Mouse (Mus musculus): ENCODE data around the gene Cacng4. TPM values are rescaled to one million over a fixed set of nuclear protein-coding genes. Genes with fewer than 3 reads are reported as not detected.

Cacng4 gene
- polyA plus RNA-seq, 1 experiment from 2014 or later, result 2.5 TPM

- 82% methylated on average over 5 of the region's 5 CpGs for WGBS
- H3K9ac ChIP-seq (replicated peaks; ENCODE audit: low read length), result no peak overlapping the region
- no peaks in the 10 kb centered on the region for H3K36me3 ChIP-seq (ENCODE audit: insufficient read depth, low read length)
- no peak overlapping the region for H3K4me2 ChIP-seq (replicated peaks; ENCODE audit: low read depth, low read length)
- no peak overlapping the region for H3K4me3 ChIP-seq (ENCODE audit: low read length)
- H3K27me3 ChIP-seq (ENCODE audit: insufficient read depth, low read length), result no peaks in the 10 kb centered on the region
- no peaks in the 10 kb centered on the region for H3K4me1 ChIP-seq (ENCODE audit: insufficient read depth, low read length)
- no peak overlapping the region for H3K27ac ChIP-seq (ENCODE audit: low read length)
- no peak for ATAC-seq (ENCODE audit: low FRiP score, low TSS enrichment)
- no peaks in the 10 kb centered on the region for H3K9me3 ChIP-seq (ENCODE audit: low read length)
Observed at GRCm38 (mm10) chr11:107749114-107749513, 45.2 kb downstream of the Cacng4 start.

DNA sequence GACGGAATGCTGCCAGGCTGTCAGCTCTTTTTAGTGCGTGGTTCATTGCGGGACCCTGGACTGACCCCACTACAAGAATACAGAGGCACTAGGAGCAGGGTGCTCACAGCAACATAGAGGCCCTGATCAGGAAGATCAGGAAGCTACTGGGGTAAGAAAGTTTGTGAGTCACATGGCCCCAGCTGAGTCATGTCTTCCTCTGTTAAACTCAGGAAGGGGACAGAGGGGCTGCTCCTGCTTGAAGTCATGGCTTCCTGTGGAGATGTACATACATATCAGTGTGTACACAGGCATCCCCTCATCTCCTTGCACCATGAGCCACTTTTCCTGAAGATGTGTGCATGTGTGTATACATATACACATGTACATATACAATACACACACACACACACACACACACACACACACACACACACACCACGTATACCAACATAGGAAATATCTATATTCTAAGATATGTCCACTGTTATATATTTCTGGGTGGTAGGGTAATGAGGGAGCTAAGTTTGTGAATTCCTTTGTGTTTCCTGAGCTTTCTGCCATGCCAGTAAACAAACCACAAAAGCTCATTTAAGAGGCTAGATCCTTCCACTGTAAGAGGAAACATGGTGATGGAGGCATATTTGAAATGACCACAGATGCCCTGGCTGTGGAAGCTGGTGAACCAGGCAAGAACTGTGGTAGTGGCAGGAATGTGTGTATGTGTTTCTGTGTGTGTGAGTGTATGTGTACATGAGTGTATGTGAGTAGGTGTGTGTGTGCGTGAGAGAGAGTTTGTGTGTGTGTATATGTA, 45.9 kb downstream of the Cacng4 start:
- Histone ChIP-seq H3K4me3 (ENCODE audit: low read length) (no peak overlapping the region), H3K9ac (replicated peaks; ENCODE audit: low read length) (no peak overlapping the region), H3K9me3 (ENCODE audit: low read length) (no peaks in the 10 kb centered on the region), H3K4me1 (ENCODE audit: insufficient read depth, low read length) (no peaks in the 10 kb centered on the region), H3K4me2 (replicated peaks; ENCODE audit: low read depth, low read length) (no peak overlapping the region), H3K27me3 (ENCODE audit: insufficient read depth, low read length) (no peaks in the 10 kb centered on the region), H3K27ac (ENCODE audit: low read length) (no peak overlapping the region), H3K36me3 (ENCODE audit: insufficient read depth, low read length) (no peaks in the 10 kb centered on the region)
- 66% methylated on average over 5 of the region's 5 CpGs for WGBS
- no peak for ATAC-seq (ENCODE audit: low FRiP score, low TSS enrichment)

DNA sequence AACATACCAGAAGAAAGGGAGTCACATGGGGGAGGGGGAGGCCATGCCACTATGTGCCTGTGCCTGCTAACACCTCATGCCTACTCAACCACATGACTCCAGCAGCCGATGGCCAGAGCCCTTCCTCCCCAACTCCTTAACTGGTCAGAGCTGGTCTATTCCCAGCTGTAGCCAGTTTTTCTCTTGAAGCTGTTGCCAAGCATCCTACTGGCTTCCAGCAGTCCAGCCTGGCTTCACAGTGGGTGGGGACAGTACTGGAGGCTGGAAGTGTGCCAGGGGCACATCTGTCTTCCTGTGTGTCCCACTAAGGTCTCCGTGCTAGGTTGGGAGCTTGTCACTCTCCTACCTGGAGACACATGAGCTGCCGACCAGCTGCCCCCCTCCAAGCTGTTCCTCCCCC, 51.3 kb downstream of the Cacng4 start:
- Histone ChIP-seq H3K27ac (ENCODE audit: low read length) (no peak overlapping the region), H3K4me3 (ENCODE audit: low read length) (no peak overlapping the region), H3K9ac (replicated peaks; ENCODE audit: low read length) (no peak overlapping the region), H3K27me3 (ENCODE audit: insufficient read depth, low read length) (no peaks in the 10 kb centered on the region), H3K36me3 (ENCODE audit: insufficient read depth, low read length) (no peaks in the 10 kb centered on the region), H3K9me3 (ENCODE audit: low read length) (no peaks in the 10 kb centered on the region), H3K4me1 (ENCODE audit: insufficient read depth, low read length) (peaks cover 6% of the 10 kb centered on the region), H3K4me2 (replicated peaks; ENCODE audit: low read depth, low read length) (no peak overlapping the region)
- ATAC-seq (ENCODE audit: low FRiP score, low TSS enrichment), result peak; percentile 46; the same call in 1 of the 2 replicates
- 34% methylated on average over 3 of the region's 3 CpGs for WGBS

- Histone ChIP-seq H3K4me2 (replicated peaks; ENCODE audit: low read depth, low read length) (no peak overlapping the region), H3K9ac (replicated peaks; ENCODE audit: low read length) (no peak overlapping the region), H3K4me3 (ENCODE audit: low read length) (no peak overlapping the region), H3K27ac (ENCODE audit: low read length) (no peak overlapping the region), H3K36me3 (ENCODE audit: insufficient read depth, low read length) (no peaks in the 10 kb centered on the region), H3K9me3 (ENCODE audit: low read length) (no peaks in the 10 kb centered on the region), H3K27me3 (ENCODE audit: insufficient read depth, low read length) (no peaks in the 10 kb centered on the region), H3K4me1 (ENCODE audit: insufficient read depth, low read length) (peaks cover 6% of the 10 kb centered on the region)
- 64% methylated on average over 20 of the region's 20 CpGs for WGBS
- peak; percentile 44 for ATAC-seq (ENCODE audit: low FRiP score, low TSS enrichment)
Observed at GRCm38 (mm10) chr11:107738418-107739099, 55.8 kb downstream of the Cacng4 start.

DNA sequence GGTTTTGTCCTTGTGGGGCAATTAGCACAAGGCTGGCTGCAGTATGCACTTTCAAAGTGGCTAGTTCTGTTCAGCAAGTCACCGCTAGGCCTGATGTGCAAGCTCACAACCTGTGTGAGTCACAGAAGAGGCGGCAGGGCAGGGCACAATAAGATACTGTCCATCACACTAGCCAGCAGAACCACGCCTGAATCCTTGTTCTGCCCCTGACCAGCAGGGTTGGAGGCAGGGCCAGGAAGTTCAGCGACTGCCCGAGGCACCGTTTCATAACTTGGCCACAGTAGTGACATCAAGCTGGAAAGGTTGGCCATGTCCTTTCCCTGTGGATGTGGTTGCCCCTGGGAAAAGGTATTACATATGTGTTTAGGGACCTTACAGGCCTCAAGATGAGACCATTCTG, 56.5 kb downstream of the Cacng4 start:
- Histone ChIP-seq H3K9me3 (ENCODE audit: low read length) (no peaks in the 10 kb centered on the region), H3K4me3 (ENCODE audit: low read length) (no peak overlapping the region), H3K9ac (replicated peaks; ENCODE audit: low read length) (no peak overlapping the region), H3K4me1 (ENCODE audit: insufficient read depth, low read length) (peaks cover 6% of the 10 kb centered on the region), H3K27me3 (ENCODE audit: insufficient read depth, low read length) (no peaks in the 10 kb centered on the region), H3K36me3 (ENCODE audit: insufficient read depth, low read length) (no peaks in the 10 kb centered on the region), H3K4me2 (replicated peaks; ENCODE audit: low read depth, low read length) (no peak overlapping the region), H3K27ac (ENCODE audit: low read length) (no peak overlapping the region)
- 78% methylated on average over 6 of the region's 6 CpGs for WGBS
- no peak for ATAC-seq (ENCODE audit: low FRiP score, low TSS enrichment)

GRCm38 (mm10) chr11:107734133-107734532, 60.2 kb downstream of the Cacng4 start:
- Histone ChIP-seq H3K9me3 (ENCODE audit: low read length) (no peaks in the 10 kb centered on the region), H3K27ac (ENCODE audit: low read length) (no peak overlapping the region), H3K9ac (replicated peaks; ENCODE audit: low read length) (no peak overlapping the region), H3K4me2 (replicated peaks; ENCODE audit: low read depth, low read length) (no peak overlapping the region), H3K4me3 (ENCODE audit: low read length) (no peak overlapping the region), H3K27me3 (ENCODE audit: insufficient read depth, low read length) (no peaks in the 10 kb centered on the region), H3K4me1 (ENCODE audit: insufficient read depth, low read length) (peaks cover 6% of the 10 kb centered on the region), H3K36me3 (ENCODE audit: insufficient read depth, low read length) (no peaks in the 10 kb centered on the region)
- no peak for ATAC-seq (ENCODE audit: low FRiP score, low TSS enrichment)
- WGBS, result 69% methylated on average over 7 of the region's 7 CpGs

DNA sequence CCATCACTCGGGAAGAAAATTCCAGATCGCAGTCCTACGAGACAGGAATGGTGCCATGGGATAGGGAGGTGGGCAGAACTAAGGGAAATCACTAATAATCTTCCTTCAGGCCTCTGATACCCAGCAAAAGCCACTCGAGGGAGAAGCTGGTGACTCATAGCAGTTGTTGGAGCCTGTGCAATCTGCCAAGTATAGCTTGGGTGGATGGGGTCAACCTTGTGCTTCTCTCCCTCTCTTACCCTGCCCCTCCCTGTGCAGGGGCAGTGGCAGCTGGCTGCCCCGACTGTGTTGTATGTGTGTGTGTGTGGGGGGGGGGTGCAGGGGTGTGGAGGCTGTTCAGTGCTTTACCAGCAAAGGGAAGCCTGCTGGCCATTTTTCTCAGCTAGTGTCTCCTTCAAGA, 62.9 kb downstream of the Cacng4 start:
- H3K36me3 ChIP-seq (ENCODE audit: insufficient read depth, low read length), result no peaks in the 10 kb centered on the region
- H3K27ac ChIP-seq (ENCODE audit: low read length), result no peak overlapping the region
- no peaks in the 10 kb centered on the region for H3K27me3 ChIP-seq (ENCODE audit: insufficient read depth, low read length)
- no peak for ATAC-seq (ENCODE audit: low FRiP score, low TSS enrichment)
- no peaks in the 10 kb centered on the region for H3K9me3 ChIP-seq (ENCODE audit: low read length)
- H3K4me1 ChIP-seq (ENCODE audit: insufficient read depth, low read length), result no peaks in the 10 kb centered on the region
- no peak overlapping the region for H3K9ac ChIP-seq (replicated peaks; ENCODE audit: low read length)
- H3K4me3 ChIP-seq (ENCODE audit: low read length), result no peak overlapping the region
- no peak overlapping the region for H3K4me2 ChIP-seq (replicated peaks; ENCODE audit: low read depth, low read length)
- 61% methylated on average over 5 of the region's 5 CpGs for WGBS

GRCm38 (mm10) chr11:107730940-107731339, 63.4 kb downstream of the Cacng4 start:
- Histone ChIP-seq H3K36me3 (ENCODE audit: insufficient read depth, low read length) (no peaks in the 10 kb centered on the region), H3K4me3 (ENCODE audit: low read length) (no peak overlapping the region), H3K27ac (ENCODE audit: low read length) (no peak overlapping the region), H3K27me3 (ENCODE audit: insufficient read depth, low read length) (no peaks in the 10 kb centered on the region), H3K4me2 (replicated peaks; ENCODE audit: low read depth, low read length) (no peak overlapping the region), H3K4me1 (ENCODE audit: insufficient read depth, low read length) (no peaks in the 10 kb centered on the region), H3K9me3 (ENCODE audit: low read length) (no peaks in the 10 kb centered on the region), H3K9ac (replicated peaks; ENCODE audit: low read length) (no peak overlapping the region)
- 70% methylated on average over 4 of the region's 4 CpGs for WGBS
- no peak for ATAC-seq (ENCODE audit: low FRiP score, low TSS enrichment)

GRCm38 (mm10) chr11:107729141-107729540, 65.2 kb downstream of the Cacng4 start:
- no peak overlapping the region for H3K27ac ChIP-seq (ENCODE audit: low read length)
- H3K36me3 ChIP-seq (ENCODE audit: insufficient read depth, low read length), result no peaks in the 10 kb centered on the region
- no peak overlapping the region for H3K9ac ChIP-seq (replicated peaks; ENCODE audit: low read length)
- no peaks in the 10 kb centered on the region for H3K27me3 ChIP-seq (ENCODE audit: insufficient read depth, low read length)
- WGBS, result 79% methylated on average over 7 of the region's 7 CpGs
- H3K4me1 ChIP-seq (ENCODE audit: insufficient read depth, low read length), result no peaks in the 10 kb centered on the region
- H3K9me3 ChIP-seq (ENCODE audit: low read length), result no peaks in the 10 kb centered on the region
- ATAC-seq (ENCODE audit: low FRiP score, low TSS enrichment), result no peak
- H3K4me3 ChIP-seq (ENCODE audit: low read length), result no peak overlapping the region
- H3K4me2 ChIP-seq (replicated peaks; ENCODE audit: low read depth, low read length), result no peak overlapping the region

Data from kidney, embryonic 16.5 days (tissue).